Mouse (Mus musculus) lung, postnatal 0 days (tissue): ENCODE measurements around the gene Slc2a8.

ENCODE experiments used
- CTCF ChIP-seq: IDR thresholded peaks from 2 replicates; pipeline ENCODE4 v1.5.1; 2016; ENCODE audit warnings: antibody characterized with exemption, mild to moderate bottlenecking
- EP300 ChIP-seq: IDR thresholded peaks from 2 replicates; pipeline ENCODE4 v1.6.1; 2016; ENCODE audit warnings: antibody characterized with exemption, mild to moderate bottlenecking, control low read depth

DNA sequence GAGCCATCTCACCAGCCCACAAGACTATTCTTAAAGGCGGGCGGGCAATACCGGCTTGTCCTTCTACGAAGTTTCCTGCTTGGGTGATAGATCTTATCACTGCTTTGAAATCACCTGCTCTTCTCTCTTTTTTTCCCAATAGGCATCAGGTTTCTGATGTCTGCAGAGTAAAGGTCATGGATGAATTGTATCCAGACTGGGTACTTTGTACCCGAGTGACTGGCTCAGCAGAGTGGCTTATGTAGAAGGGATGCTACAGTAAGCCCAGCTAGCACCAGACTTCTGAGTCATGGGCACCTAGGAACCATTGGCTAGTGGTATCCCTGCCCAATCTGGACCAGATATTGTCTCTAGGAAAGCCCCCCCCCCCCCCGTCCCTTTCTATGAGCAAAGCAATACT, 1.7 kb upstream of the Slc2a8 start:
- TF ChIP-seq CTCF: no peak
- TF ChIP-seq EP300: no peak
